Mouse (Mus musculus): ENCODE data around the gene Plpp3.
A peak's percentile ranks its signal among the peaks of the same experiment; 100 is the strongest.

Plpp3 gene

DNA sequence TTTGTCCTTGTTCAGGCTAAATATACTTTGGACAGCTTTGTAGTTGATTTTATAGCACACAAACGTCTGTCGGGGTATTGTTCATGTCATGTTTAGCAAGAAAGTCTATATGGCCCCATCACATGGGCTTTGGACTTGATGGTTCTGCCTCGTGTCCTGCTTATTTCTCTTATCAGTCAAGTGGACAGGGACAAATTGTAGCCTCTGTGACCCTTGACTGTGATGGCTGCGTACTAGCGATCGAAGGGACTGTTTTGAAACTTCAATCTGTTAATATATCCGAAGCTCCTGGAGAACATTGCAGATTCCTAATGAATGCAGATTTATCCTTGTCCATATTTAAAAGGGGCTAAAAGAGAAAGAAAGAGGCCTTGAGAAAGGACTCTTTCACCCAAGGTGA is 30.7 kb downstream of the Plpp3 start:
- DNase-seq (ENCODE audit: extremely low read depth, low read depth, low spot score) = no peak

DNA sequence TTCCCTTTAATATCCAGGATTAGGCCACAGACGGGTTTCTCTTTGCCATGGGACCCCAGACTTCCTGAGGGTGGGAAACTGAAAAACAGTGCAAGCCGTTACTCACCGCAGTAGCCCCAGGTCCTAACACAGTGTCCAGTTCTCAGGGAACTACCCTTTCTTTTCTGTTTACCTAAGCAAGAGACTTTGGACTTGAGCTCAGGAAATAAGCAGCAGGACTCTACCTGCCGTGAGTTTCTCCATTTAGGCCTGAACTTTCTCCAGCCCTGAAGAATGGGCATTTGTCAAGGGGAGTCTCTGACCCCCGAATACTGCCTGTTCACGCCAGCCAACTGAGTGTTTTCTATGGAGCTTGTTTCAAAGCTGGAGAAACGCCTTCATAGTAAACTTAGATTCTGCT is 31.7 kb downstream of the Plpp3 start:
- no peak for DNase-seq (ENCODE audit: extremely low read depth, low read depth, low spot score)

DNA sequence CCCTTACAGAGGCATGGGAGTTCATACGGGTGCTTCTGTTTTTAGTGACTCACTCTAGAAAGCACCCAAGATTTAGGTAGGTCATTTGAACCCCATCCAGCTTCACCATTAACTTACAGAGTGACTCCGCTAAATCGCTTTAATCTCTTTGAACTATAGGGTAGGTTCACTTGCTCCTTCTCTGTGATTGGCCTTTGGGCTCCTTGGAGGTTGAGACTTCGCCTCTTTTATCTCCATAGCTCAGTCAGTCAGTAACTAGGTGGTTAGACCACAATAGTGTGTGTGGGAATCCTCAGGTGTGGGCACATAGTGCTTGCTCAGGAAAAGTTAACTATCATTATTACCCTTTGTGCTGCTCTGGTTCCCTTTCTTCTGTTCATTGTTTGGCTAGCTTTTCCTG is 33.7 kb downstream of the Plpp3 start:
- DNase-seq (ENCODE audit: extremely low read depth, low read depth, low spot score) = no peak

DNA sequence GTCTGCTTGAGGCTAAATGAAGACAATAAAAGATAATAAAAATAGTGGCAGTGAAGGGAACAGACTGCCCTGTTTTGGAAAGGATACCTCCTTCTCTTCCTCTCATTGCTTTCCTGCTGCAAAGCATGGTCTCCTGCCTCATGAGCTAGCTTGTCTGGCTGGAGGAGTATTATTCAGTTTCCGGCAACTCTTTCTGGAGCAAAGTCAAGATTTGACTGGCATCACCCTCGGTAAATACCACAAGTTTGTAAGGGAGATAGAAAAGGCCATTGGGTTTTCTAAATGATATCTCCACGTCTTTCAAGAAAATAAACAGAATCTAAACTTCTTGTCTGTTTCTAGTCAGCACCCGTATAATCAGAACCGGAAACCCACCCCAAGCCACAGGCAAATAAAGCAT is 34.4 kb downstream of the Plpp3 start:
- DNase-seq (ENCODE audit: extremely low read depth, low read depth, low spot score) = no peak

DNA sequence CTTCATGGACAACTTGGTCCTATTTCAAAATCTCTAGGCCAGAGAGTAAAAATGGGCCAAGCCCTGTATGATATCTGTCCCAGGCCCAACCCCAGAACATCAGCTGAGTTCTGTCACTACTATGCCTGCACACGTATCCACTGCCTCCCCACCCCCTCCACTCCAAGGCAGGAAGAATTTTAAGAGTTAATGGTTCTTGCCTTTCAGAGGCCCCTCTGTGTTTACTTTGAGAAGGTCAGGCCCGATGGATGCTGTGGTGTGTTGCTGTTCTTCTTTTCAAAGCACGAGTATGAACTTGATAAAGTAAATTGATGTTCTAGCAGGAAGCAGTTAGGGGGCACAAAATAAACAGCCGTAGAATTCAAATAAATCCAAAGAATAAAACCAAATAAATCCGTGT is 35.5 kb downstream of the Plpp3 start:
- no peak for DNase-seq (ENCODE audit: extremely low read depth, low read depth, low spot score)

DNA sequence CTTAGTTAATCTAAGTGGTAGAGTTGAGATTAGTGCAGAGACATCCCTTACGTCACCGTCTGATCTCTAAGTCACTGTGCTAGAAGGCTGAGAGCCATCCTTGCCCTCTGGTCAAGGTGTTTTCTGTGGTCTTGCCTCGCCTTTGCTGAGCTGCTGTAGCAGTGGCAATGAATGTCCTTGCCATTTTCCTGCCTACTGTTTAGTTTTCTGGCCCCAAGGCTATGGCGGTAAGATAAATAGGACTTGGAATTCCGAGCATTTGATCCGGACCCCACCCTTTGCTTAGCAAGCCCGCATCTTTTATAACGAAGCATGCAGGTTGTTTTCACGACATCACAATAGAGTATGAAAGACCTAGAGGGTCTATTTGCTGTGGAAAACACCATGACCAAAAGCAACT is 38.1 kb downstream of the Plpp3 start:
- DNase-seq (ENCODE audit: extremely low read depth, low read depth, low spot score) = no peak

DNA sequence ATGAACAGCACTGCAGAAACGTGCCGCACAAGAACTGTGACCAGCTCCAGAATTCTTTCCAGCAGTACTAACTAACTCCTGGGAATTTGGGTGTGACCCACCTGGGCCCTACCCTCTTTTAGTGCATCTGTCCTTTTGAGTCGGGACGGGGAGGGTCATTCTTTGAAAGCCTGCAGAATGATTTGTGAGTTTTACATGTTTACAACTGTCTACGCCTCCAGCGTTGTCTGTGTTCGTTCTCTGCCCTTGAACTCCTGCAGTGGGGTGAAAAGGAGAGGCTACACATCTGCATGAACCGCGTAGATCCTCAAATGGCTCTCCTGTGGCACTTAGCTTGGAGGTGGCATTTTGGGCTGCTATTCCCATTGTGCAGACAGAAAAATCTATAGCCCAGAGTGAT is 39.0 kb downstream of the Plpp3 start:
- DNase-seq (ENCODE audit: extremely low read depth, low read depth, low spot score) = no peak

DNA sequence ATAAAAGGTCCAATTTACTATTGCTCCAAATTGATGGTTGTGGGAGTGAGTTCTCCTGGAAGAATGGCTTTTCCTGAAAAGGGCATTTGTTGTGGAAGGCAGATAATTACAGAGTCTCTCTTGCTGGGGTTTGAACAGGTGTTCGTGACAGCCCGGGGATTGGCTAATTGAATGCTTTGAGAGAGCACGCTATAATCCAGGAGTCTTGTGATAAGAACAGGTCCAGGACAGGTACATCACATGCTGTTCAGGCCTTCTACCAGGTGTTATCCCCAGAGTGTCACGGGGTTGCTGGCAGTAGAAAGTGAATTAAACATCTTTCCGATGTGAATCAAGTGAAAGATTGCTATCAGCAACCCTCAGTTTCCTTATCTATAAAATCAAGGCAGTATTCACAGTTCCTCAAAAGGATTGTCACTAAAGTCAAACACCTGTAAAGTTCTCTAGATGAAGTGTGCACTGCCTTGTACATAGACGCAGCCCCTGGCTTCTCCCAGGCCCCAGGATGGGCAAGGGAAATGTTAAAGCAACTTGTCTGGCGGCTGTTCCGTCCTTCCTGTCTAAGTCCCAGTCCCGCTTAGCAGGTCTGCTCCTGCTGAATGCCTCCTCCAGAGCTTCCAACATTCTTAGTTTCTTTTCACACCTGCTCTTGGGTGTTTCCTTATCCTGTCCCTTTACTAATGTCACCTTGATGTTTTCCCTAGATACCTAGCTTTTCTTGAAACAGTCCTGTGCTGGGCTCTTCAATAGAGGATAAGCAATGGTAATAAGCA is 40.0 kb downstream of the Plpp3 start:
- DNase-seq (ENCODE audit: extremely low read depth, low read depth, low spot score) = no peak

DNA sequence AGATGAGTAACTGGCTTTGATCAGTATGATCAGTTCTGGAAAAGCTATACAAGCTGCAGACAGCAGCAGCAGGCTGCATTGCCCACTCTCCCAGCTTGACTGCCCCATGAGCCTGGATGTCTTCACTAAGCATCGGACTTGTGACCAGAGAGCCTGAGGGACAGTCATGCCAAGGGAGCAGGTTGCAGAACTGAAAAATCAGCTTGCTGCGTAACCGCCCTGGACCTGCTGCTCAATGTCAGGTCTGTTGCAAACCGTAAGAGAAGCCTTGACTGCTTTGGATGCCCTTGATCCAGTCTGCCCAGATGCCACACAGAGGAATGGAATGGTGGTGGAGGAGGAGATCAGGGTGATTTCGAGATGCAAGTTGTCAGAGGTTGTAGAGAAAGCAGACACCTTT is 41.5 kb downstream of the Plpp3 start:
- DNase-seq (ENCODE audit: extremely low read depth, low read depth, low spot score) = no peak

DNA sequence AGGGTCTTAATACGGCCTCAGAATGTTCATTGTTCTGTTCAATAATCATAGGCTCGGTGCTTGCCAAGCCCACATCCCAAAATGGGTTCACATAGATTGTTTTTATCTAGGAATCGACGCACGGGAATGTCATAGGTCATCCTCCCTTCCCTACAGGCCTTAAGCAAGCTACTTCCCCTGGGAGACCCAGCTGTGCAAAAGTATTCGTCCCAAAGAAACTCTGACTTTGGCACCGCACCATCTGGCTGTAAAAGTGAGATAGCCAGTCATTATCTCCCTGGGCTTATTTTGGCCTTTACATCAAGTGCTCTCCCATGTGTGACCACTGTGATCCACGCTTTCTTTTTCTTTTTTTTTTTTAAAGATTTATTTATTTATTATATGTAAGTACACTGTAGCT is 42.2 kb downstream of the Plpp3 start:
- no peak for DNase-seq (ENCODE audit: extremely low read depth, low read depth, low spot score)

DNA sequence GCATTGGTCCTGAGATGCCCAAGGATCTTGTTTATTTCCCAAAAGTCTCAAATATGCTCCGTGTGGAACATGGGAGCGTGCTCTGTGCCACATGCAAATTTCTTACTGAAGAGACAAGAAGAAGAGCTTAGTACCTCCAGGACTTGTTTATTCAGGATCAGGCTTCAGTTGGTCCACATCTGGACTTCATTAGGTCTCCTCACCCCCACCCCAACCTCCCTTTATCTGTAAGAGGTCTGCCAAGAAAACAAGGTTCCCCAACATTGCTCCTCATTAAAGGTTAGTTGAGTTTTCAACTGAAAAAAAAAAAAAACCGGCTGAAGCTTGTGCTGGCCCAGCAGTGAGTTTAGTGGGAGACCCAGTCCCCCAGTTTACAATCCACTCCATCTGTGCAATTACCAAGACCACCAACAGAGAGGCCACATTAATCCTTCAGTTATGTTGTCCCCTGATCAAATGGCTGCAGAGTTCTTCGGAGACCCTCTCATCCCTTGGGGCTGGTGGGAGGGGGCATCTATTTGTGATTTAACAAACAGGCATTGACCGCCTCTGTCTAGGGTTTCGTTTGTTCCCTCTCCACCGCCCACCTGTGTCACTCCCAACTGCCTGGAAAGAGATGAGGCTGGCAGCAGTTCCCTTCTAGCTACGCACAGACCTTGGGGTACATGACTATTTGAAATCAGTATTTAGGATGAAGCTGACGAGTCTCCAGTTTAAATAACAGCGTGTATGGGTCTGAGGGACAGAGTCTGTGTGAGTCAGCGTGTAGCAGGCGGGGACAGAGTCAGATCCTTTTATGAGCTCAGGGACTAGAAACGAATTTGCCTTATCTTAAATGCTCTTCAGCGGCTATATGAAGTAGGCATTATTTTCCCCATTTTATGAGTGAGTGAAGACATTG is 43.7 kb downstream of the Plpp3 start:
- DNase-seq (ENCODE audit: extremely low read depth, low read depth, low spot score) = no peak

DNA sequence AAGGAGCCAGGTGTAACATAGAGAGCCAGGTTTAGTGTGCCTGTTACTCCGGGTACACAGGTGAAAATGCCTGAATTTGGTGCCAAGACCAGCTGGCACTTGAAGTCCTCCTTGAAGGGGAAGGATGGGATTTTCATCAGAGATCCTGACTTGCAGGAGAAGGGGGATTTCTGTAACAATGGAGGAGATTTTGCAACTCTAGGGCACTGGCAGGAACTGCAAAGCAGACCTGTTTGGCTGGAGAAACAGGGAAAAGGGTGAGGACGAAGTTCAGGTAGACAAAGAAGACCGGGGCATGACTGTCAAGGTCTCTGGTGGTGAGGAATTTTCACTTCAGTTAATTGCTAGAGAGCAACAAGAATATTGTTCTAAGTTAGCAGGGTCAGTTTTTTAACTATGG is 45.3 kb downstream of the Plpp3 start:
- DNase-seq (ENCODE audit: extremely low read depth, low read depth, low spot score) = peak; percentile 100

DNA sequence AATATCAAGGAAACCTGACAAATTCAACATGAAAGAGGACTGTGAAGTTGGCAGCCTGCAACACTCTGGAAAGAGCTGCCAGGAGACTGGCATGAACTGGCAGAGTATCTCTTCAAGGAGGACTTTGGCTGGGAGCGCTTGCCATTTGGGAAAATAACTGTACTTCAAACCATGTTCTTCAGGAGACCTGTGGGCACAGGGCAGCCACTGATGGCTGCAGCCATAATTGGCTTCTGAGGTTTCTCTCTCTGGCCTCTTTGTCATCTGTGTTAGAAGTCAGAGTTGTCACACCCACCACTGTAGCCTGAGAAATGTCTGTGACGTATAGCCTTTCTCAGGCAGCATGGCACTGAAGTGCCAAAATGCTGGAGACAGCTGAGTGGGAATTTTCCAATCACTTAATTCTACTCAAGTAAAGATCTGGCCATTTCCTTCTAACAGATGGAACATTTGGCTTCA is 46.2 kb downstream of the Plpp3 start:
- no peak for DNase-seq (ENCODE audit: extremely low read depth, low read depth, low spot score)

DNA sequence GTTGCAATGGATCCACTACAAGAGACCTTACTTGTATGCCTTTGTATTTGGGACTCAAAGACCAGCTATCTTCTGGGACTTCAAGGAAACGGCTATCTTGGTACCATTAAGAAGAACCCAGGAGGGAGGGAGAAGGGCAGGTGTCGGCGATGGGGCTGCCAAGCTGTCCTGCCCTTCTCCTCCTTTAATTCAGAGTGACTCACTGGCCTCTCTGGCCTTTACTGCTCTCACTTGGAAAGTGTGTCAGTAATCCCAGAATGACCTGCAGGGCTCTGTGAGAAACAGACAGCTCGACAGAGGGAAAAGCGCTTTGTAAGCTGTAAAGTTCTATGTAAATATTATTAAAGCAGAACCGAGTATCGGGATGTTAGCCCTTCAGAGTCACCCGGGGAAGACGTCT is 46.9 kb downstream of the Plpp3 start:
- DNase-seq (ENCODE audit: extremely low read depth, low read depth, low spot score) = no peak

DNA sequence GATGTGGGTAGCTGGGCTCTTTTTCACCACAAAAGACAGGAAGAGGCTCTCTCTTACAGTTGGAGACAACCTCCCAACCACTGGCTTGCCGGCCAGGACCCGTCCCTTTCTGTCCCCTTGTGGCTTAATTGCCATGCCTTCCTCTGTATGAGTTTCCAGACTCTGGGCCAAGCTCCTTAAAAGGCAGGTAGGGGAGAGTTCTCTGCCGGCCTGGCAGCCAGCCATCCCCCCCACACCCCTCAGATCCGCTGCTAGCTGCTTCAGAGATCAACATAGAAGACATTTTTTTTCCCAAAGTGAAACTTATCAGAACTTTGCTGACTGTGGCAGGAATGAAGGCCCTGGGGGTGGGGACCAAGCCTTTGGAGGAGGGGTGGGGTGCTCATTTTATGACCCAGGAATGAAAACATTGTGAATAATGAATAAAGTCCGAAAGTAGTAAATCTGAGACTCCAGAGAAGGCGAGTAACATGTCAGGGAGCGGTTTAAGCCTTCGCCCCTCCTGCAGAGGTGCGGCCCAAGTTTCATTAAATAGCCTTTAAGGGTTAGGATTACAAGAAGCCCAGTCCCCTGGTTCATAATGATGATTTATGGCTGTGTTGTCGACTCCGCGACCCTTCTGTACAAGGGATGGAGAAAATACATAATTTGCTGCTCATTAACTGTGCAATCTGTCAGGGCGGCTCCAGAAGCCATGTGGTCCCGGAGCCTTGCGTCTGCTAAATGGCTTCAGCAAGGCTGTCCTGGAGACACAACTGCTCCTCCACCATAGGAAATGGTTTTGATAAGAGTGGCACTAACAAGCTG is 48.1 kb downstream of the Plpp3 start:
- DNase-seq (ENCODE audit: extremely low read depth, low read depth, low spot score) = no peak

DNA sequence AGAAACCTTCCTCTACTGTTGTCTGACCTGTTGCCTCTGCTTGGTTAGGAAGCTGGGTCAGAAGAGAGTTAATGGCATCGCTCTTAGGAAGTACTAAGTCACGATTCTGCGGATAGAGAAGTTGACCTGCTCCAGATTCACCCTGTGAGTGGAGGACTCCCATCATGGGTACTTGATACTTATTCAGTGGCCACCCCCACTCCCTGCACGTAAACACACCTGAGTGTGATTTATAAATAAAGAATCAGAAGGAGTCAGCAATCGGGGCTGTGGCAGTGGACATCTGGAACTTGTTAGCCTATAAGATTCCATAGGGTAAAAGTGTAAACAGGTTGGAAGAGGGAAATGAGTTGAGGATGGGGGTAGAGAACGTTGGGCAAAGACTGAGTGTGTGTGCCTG is 49.0 kb downstream of the Plpp3 start:
- no peak for DNase-seq (ENCODE audit: extremely low read depth, low read depth, low spot score)

DNA sequence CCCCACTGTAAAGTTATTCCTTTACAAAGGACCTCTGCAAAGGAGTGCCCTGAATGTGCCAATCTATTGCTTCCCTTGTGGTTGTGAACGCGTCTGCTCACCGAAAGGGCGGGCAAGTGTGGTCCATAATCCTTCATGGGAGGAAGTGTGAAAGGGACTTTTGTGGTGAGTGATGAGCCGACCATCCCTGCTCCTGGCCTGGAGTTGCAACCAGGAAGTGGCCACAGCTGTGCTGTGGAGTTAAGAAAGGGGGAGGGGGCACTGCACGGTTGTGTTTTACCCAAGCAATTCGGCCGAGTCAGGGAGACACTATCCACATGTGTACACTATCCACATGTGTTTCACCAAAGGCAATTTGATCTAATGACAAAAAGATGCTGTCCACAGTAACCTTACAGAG is 49.8 kb downstream of the Plpp3 start:
- no peak for DNase-seq (ENCODE audit: extremely low read depth, low read depth, low spot score)

DNA sequence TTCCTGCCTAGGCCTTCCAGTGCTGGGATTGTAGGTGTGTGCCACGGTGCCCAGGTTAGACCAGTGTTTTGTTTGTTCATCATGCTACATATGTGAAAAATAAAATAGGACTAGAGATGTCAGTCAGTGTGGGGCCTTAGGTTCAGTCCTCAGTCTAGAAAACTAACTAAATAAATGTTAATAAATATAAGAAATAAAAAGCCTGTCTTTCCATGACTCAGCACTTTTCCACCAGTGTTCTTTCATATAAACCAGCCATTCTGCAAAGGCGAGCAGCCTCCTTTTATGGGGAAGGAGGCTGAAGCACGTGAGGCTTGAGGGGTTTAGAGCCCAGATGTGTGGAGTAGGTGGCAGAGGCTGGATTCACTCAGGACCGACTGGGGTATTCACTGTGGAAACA is 50.5 kb downstream of the Plpp3 start:
- no peak for DNase-seq (ENCODE audit: extremely low read depth, low read depth, low spot score)

DNA sequence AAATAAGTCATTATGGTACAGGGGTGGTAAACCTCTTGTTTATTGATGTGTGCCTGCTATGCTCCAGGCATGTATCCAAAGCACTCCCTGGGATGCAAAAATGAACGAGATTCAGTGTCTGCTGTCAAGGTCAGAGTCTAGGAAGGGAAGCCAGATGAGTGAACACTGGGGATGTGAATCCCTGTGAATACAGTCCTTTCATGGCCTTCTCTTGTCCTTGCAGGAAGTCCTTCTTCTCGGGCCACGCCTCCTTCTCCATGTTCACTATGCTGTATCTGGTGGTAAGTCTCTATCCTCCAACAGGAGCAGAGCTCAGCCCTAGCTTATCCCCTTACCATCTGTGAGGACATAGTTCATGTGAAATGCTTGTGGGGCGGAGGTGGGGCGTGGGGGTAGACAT is 51.8 kb downstream of the Plpp3 start:
- no peak for DNase-seq (ENCODE audit: extremely low read depth, low read depth, low spot score)

DNA sequence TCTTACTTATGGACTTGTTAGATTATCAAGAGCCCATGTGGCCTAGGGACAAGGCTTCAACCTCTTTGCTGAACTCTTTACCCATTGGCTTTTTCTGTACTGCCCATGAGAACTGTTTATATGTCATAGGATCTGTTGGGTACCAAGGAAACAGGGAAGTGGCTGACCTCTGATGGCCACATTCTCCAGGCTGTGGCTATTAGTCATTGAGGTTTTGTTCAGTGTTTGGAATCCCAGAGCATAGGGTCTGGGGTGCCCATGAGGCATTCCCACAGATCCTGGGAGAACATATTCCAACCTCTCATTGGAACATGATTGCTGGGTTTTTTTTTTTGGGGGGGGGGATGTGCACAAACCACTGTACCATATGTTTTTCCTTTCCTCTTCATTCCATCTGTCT is 56.2 kb downstream of the Plpp3 start:
- DNase-seq (ENCODE audit: extremely low read depth, low read depth, low spot score) = no peak

DNA sequence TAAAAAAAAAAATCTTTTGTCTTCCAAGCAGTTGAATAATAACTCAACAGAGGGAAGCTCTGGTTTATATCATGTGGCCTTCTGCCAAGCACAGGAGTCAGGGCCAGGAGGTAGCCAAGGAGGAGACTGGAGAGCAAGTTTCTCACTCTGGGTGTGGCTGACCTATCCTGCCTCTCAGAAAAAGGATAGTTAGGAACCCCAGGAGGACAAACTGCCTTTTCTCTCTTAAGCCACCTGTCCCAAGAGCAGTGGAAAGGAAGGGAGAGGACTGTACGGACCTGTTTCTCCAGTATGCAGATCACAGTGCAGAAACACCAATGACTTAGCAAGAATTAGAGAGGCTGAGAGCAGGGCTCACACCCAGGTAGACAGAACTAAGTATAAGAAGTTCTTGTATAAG is 57.3 kb downstream of the Plpp3 start:
- no peak for DNase-seq (ENCODE audit: extremely low read depth, low read depth, low spot score)
